Mouse (Mus musculus): ENCODE data around the gene Gpr35.
A peak's percentile ranks its signal among the peaks of the same experiment; 100 is the strongest.

Gpr35 gene

GRCm38 (mm10) chr1:92979073-92979602 lies 28.5 kb downstream of the Gpr35 start:
- no peak for DNase-seq (ENCODE audit: low read depth in 1 of 2, low spot score in 2 of 2)

GRCm38 (mm10) chr1:92981056-92981845 lies 30.6 kb downstream of the Gpr35 start:
- DNase-seq (ENCODE audit: low read depth in 1 of 2, low spot score in 2 of 2), result no peak

- no peak for DNase-seq (ENCODE audit: low read depth in 1 of 2, low spot score in 2 of 2)
Observed at GRCm38 (mm10) chr1:92982931-92983605, 32.4 kb downstream of the Gpr35 start.

GRCm38 (mm10) chr1:92984999-92985398 lies 34.3 kb downstream of the Gpr35 start:
- no peak for DNase-seq (ENCODE audit: low read depth in 1 of 2, low spot score in 2 of 2)

- DNase-seq (ENCODE audit: low read depth in 1 of 2, low spot score in 2 of 2), result no peak
Observed at GRCm38 (mm10) chr1:92988894-92989293, 38.2 kb downstream of the Gpr35 start.

GRCm38 (mm10) chr1:92989891-92990290 lies 39.2 kb downstream of the Gpr35 start:
- no peak for DNase-seq (ENCODE audit: low read depth in 1 of 2, low spot score in 2 of 2)

- DNase-seq (ENCODE audit: low read depth in 1 of 2, low spot score in 2 of 2), result no peak
Observed at GRCm38 (mm10) chr1:92992214-92992855, 41.7 kb downstream of the Gpr35 start.

GRCm38 (mm10) chr1:92992880-92993279 lies 42.2 kb downstream of the Gpr35 start:
- no peak for DNase-seq (ENCODE audit: low read depth in 1 of 2, low spot score in 2 of 2)

GRCm38 (mm10) chr1:93006061-93006460 lies 55.4 kb downstream of the Gpr35 start, which contains the start of gene Aqp12:
TSS of gene Aqp12 (plus strand) at chr1:93006334.
- no peak for DNase-seq (ENCODE audit: low read depth in 1 of 2, low spot score in 2 of 2)

- no peak for DNase-seq (ENCODE audit: low read depth in 1 of 2, low spot score in 2 of 2)
Observed at GRCm38 (mm10) chr1:93009196-93009595, 58.5 kb downstream of the Gpr35 start.

- no peak for DNase-seq (ENCODE audit: low read depth in 1 of 2, low spot score in 2 of 2)
Observed at GRCm38 (mm10) chr1:93010731-93011130, 60.1 kb downstream of the Gpr35 start.

GRCm38 (mm10) chr1:93012103-93012585 lies 61.5 kb downstream of the Gpr35 start:
- no peak for DNase-seq (ENCODE audit: low read depth in 1 of 2, low spot score in 2 of 2)

- no peak for DNase-seq (ENCODE audit: low read depth in 1 of 2, low spot score in 2 of 2)
Observed at GRCm38 (mm10) chr1:93013367-93013766, 62.7 kb downstream of the Gpr35 start.

GRCm38 (mm10) chr1:93014460-93014859 lies 63.8 kb downstream of the Gpr35 start:
- DNase-seq (ENCODE audit: low read depth in 1 of 2, low spot score in 2 of 2), result peak; percentile 24 to 73

GRCm38 (mm10) chr1:93015136-93015535 lies 64.5 kb downstream of the Gpr35 start:
- DNase-seq (ENCODE audit: low read depth in 1 of 2, low spot score in 2 of 2), result no peak

- DNase-seq (ENCODE audit: low read depth in 1 of 2, low spot score in 2 of 2), result no peak
Observed at GRCm38 (mm10) chr1:93018716-93019115, 68.1 kb downstream of the Gpr35 start.

GRCm38 (mm10) chr1:93020602-93021001 lies 69.9 kb downstream of the Gpr35 start:
- DNase-seq (ENCODE audit: low read depth in 1 of 2, low spot score in 2 of 2), result no peak

GRCm38 (mm10) chr1:93026600-93026999 lies 75.9 kb downstream of the Gpr35 start:
- no peak for DNase-seq (ENCODE audit: low read depth in 1 of 2, low spot score in 2 of 2)

- DNase-seq (ENCODE audit: low read depth in 1 of 2, low spot score in 2 of 2), result no peak
Observed at GRCm38 (mm10) chr1:93029387-93029786, 78.7 kb downstream of the Gpr35 start.

GRCm38 (mm10) chr1:93030060-93030459 lies 79.4 kb downstream of the Gpr35 start:
- no peak for DNase-seq (ENCODE audit: low read depth in 1 of 2, low spot score in 2 of 2)

GRCm38 (mm10) chr1:93031199-93031598 lies 80.5 kb downstream of the Gpr35 start:
- no peak for DNase-seq (ENCODE audit: low read depth in 1 of 2, low spot score in 2 of 2)

GRCm38 (mm10) chr1:93033989-93034388 lies 83.3 kb downstream of the Gpr35 start:
- no peak for DNase-seq (ENCODE audit: low read depth in 1 of 2, low spot score in 2 of 2)

Measured in monocyte, adult 2 months (primary cell).